ENCODE assay signal across 18 mouse cellular contexts in the genomic region with DNA sequence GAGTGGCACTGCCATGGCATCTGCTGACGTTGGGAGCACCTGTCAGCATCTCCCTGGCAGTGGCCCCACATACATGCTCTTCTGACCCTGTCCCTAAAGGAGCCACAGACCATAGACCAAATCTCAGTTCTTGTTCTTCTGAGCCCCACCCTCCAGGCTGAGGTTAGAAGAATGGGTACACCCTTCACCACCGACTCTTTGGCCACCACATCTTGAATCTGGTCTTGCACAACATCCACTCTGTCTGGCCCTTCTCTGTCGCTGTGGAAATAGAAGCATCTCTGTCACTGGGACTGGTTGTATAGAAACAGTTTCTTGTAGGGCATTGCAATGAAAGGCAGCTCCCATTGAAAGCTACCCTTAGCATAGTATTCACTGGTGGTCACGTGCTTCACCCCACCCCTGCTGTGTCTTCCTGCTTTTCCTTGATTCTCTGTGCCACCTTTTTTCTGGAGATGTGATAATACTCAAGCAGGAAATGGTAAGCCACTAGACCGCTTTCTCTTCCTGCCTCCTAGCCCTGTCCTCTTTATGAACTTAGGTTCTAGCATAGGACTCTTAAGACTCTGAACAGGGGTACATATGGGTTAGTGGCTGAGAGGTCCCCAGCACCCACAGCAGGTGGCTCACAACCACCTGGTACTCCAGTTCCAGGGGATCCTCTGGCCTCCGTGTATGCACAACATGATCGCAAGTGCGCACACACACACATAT.
"Had no signal": no experiment of that assay in that cellular context is flagged by ENCODE, and none has a peak within 500 bp of the region (broad histone marks: within the 10 kb centered on the region; RNA-seq: fewer than 3 reads in every experiment).

No protein-coding gene starts in this region.

- H3K4me1 ChIP-seq: intestine, embryonic 15.5 days; liver, embryonic 13.5 days; midbrain, embryonic 10.5 days; midbrain, embryonic 15.5 days had no signal

- H3K9ac ChIP-seq: intestine, embryonic 15.5 days; liver, embryonic 13.5 days; midbrain, embryonic 15.5 days had no signal

- H3K9me3 ChIP-seq: intestine, embryonic 15.5 days; liver, embryonic 13.5 days; megakaryocyte, embryonic 14.5 days; midbrain, embryonic 10.5 days; midbrain, embryonic 15.5 days had no signal

- DNase-seq: kidney, adult 2 months; kidney, postnatal 25 days; layer of hippocampus, adult 9-11 months; liver, embryonic 13.5 days; lung, adult 2 months; lung, postnatal 14 days; lung, postnatal 4 days; right cerebral cortex, postnatal 14 days; right cerebral cortex, postnatal 4 days; thymus, adult 2 months; thymus, postnatal 36 days had no signal

- H3K27me3 ChIP-seq: intestine, embryonic 15.5 days; liver, embryonic 13.5 days; megakaryocyte, embryonic 14.5 days; midbrain, embryonic 15.5 days had no signal

- ATAC-seq: intestine, embryonic 15.5 days; midbrain, embryonic 15.5 days had no signal

- H3K4me2 ChIP-seq: intestine, embryonic 15.5 days; liver, embryonic 13.5 days; midbrain, embryonic 15.5 days had no signal

- H3K27ac ChIP-seq: intestine, embryonic 15.5 days; kidney, postnatal 0 days; layer of hippocampus, adult 2 months; liver, embryonic 13.5 days; midbrain, embryonic 10.5 days; midbrain, embryonic 15.5 days; stomach, postnatal 0 days had no signal

- H3K4me3 ChIP-seq: intestine, embryonic 15.5 days; layer of hippocampus, adult 2 months; liver, embryonic 13.5 days; megakaryocyte, embryonic 14.5 days; midbrain, embryonic 10.5 days; midbrain, embryonic 15.5 days had no signal
